Mouse (Mus musculus) heart, embryonic 12.5 days (tissue): ENCODE measurements at regions not wholly inside any gene's neighbourhood (a gene's known extent, or its start where the extent isn't known, plus 50 kb on each side); places are given as distances from the start of the nearest gene placed in this dataset.

Source experiments
- ATAC-seq: fragments of 200-750 bp; cut with Nextera tagmentation; 2 replicates; pipeline ENCODE4 v1.8.0; 2017; ENCODE audit warnings: moderate TSS enrichment, moderate library complexity; ENCODE audit not compliant: insufficient number of reproducible peaks, low FRiP score
- H3K27ac ChIP-seq: fragments of 300-500 bp; sonication (generic); 2 replicates; pipeline ENCODE4 v1.5.1; 2016; ENCODE audit warnings: mild to moderate bottlenecking, moderate library complexity; ENCODE audit not compliant: poor library complexity, severe bottlenecking
- H3K27me3 ChIP-seq: fragments of 300-500 bp; sonication (generic); replicated peaks from 2 replicates; pipeline ENCODE4 v1.6.1; 2016; ENCODE audit warnings: mild to moderate bottlenecking, moderate library complexity
- H3K36me3 ChIP-seq: fragments of 300-500 bp; sonication (generic); 2 replicates; pipeline ENCODE4 v1.6.1; 2016; ENCODE audit warnings: mild to moderate bottlenecking, moderate library complexity
- H3K4me1 ChIP-seq: fragments of 300-500 bp; sonication (generic); replicated peaks from 2 replicates; pipeline ENCODE4 v1.6.1; 2016; ENCODE audit warnings: mild to moderate bottlenecking
- H3K4me2 ChIP-seq: fragments of 300-500 bp; sonication (generic); 2 replicates; pipeline ENCODE4 v1.6.1; 2016; ENCODE audit warnings: mild to moderate bottlenecking, moderate library complexity
- H3K4me3 ChIP-seq: fragments of 300-500 bp; sonication (generic); 2 replicates; pipeline ENCODE4 v1.5.1; 2016; ENCODE audit warnings: mild to moderate bottlenecking
- H3K9ac ChIP-seq: fragments of 300-500 bp; sonication (generic); 2 replicates; pipeline ENCODE4 v1.6.1; 2016; ENCODE audit warnings: mild to moderate bottlenecking, moderate library complexity
- H3K9me3 ChIP-seq: fragments of 300-500 bp; sonication (generic); replicated peaks from 2 replicates; pipeline ENCODE4 v1.6.1; 2016; ENCODE audit warnings: mild to moderate bottlenecking, moderate library complexity
- whole genome bisulfite sequencing: fragments of 180-500 bp; shearing (Covaris S2); methylation state at CpG from one replicate; pipeline ENCODE4 v1.1.7; 2016; 5-methylcytosine and 5-hydroxymethylcytosine counted together

GRCm38 (mm10) chr1:55852354-55852753, 446.6 kb downstream of the Plcl1 start:
- Histone ChIP-seq H3K27ac (no peak overlapping the region), H3K4me2 (no peak overlapping the region), H3K36me3 (no peaks in the 10 kb centered on the region), H3K9me3 (no peaks in the 10 kb centered on the region), H3K4me1 (no peaks in the 10 kb centered on the region), H3K4me3 (no peak overlapping the region), H3K27me3 (no peaks in the 10 kb centered on the region), H3K9ac (no peak overlapping the region)
- no peak for ATAC-seq

GRCm38 (mm10) chr1:55859113-55859512, 453.4 kb downstream of the Plcl1 start:
- Histone ChIP-seq H3K4me2 (no peak overlapping the region), H3K27ac (no peak overlapping the region), H3K36me3 (no peaks in the 10 kb centered on the region), H3K9ac (no peak overlapping the region), H3K4me1 (no peaks in the 10 kb centered on the region), H3K27me3 (no peaks in the 10 kb centered on the region), H3K4me3 (no peak overlapping the region), H3K9me3 (no peaks in the 10 kb centered on the region)
- no peak for ATAC-seq
- 86% methylated on average over 3 of the region's 3 CpGs for WGBS

- H3K36me3 ChIP-seq = no peaks in the 10 kb centered on the region
- H3K4me3 ChIP-seq = no peak overlapping the region
- no peaks in the 10 kb centered on the region for H3K4me1 ChIP-seq
- H3K27me3 ChIP-seq = no peaks in the 10 kb centered on the region
- H3K27ac ChIP-seq = no peak overlapping the region
- no peak overlapping the region for H3K9ac ChIP-seq
- no peak overlapping the region for H3K4me2 ChIP-seq
- ATAC-seq = no peak
- H3K9me3 ChIP-seq = no peaks in the 10 kb centered on the region
- whole genome bisulfite sequencing = 84% methylated on average over 3 of the region's 3 CpGs
Measured at GRCm38 (mm10) chr1:55863113-55863512, 457.4 kb downstream of the Plcl1 start.

DNA sequence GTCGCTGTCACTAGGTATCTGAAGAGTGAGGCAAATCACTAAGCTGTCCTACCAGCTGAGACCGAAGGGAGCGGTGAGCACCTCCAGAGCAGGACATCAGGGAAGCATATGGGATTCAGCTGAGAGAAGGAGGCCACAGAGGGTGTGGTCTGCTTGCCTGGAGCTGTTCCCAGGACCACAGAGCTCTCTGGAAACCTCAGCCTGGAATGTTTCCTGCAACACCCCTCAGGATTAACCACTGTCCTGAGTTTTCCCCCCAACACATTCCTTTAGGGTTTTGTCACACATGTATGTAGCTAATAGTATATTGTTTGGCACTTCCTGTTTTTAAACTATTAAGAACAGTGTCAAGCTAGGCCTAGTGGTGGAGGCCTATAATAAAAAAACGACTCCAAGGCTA, 459.6 kb downstream of the Plcl1 start:
- Histone ChIP-seq H3K9me3 (no peaks in the 10 kb centered on the region), H3K4me2 (no peak overlapping the region), H3K27ac (no peak overlapping the region), H3K4me3 (no peak overlapping the region), H3K9ac (no peak overlapping the region), H3K4me1 (no peaks in the 10 kb centered on the region), H3K36me3 (no peaks in the 10 kb centered on the region), H3K27me3 (no peaks in the 10 kb centered on the region)
- ATAC-seq = no peak
- 65% methylated on average over 4 of the region's 4 CpGs for WGBS

GRCm38 (mm10) chr1:55866677-55867076, 461.0 kb downstream of the Plcl1 start:
- Histone ChIP-seq H3K27ac (no peak overlapping the region), H3K36me3 (no peaks in the 10 kb centered on the region), H3K4me2 (no peak overlapping the region), H3K4me3 (no peak overlapping the region), H3K27me3 (no peaks in the 10 kb centered on the region), H3K9me3 (no peaks in the 10 kb centered on the region), H3K9ac (no peak overlapping the region), H3K4me1 (no peaks in the 10 kb centered on the region)
- ATAC-seq = no peak

DNA sequence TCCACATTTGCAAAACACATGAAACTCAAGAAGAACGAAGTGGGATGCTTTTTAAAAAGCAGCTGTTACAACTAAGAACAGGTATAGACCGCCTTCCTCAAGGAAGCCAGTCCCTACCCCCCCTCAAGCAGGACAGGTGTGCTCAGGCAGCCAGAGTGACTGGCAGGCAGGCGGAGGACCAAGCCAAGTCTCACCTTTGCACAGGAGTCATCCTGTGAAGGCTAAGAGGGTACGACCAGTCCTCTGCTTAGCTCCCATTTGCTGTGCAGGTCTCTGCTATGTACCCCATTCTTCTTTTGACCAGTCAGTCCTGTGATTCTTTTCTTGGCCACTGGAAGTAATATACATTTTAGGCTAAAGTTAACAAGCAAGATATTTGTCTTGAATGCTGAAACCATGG, 467.9 kb downstream of the Plcl1 start:
- Histone ChIP-seq H3K4me3 (no peak overlapping the region), H3K9me3 (no peaks in the 10 kb centered on the region), H3K4me2 (no peak overlapping the region), H3K9ac (no peak overlapping the region), H3K27ac (no peak overlapping the region), H3K36me3 (no peaks in the 10 kb centered on the region), H3K27me3 (no peaks in the 10 kb centered on the region), H3K4me1 (no peaks in the 10 kb centered on the region)
- 86% methylated on average over 4 of the region's 4 CpGs for WGBS
- no peak for ATAC-seq

GRCm38 (mm10) chr1:55874143-55874867, 468.6 kb downstream of the Plcl1 start:
- H3K27ac ChIP-seq = no peak overlapping the region
- H3K4me2 ChIP-seq = no peak overlapping the region
- no peak overlapping the region for H3K9ac ChIP-seq
- ATAC-seq = no peak
- no peaks in the 10 kb centered on the region for H3K9me3 ChIP-seq
- H3K27me3 ChIP-seq = no peaks in the 10 kb centered on the region
- no peaks in the 10 kb centered on the region for H3K4me1 ChIP-seq
- no peak overlapping the region for H3K4me3 ChIP-seq
- H3K36me3 ChIP-seq = no peaks in the 10 kb centered on the region
- WGBS = 16% methylated on average over 7 of the region's 7 CpGs

- Histone ChIP-seq H3K36me3 (no peaks in the 10 kb centered on the region), H3K4me2 (no peak overlapping the region), H3K9ac (no peak overlapping the region), H3K27ac (no peak overlapping the region), H3K4me3 (no peak overlapping the region), H3K4me1 (no peaks in the 10 kb centered on the region), H3K27me3 (no peaks in the 10 kb centered on the region), H3K9me3 (0 out of 2 replicates have a peak, but pooled peaks cover 3% of the 10 kb centered on the region)
- ATAC-seq = no peak
- 65% methylated on average over 4 of the region's 4 CpGs for WGBS
Measured at GRCm38 (mm10) chr1:55874868-55875144, 469.1 kb downstream of the Plcl1 start.

GRCm38 (mm10) chr1:55884576-55884975, 478.9 kb downstream of the Plcl1 start:
- Histone ChIP-seq H3K27me3 (peaks cover 22% of the 10 kb centered on the region), H3K9me3 (peaks cover 3% of the 10 kb centered on the region; the same call in 1 of the 2 replicates), H3K4me3 (no peak overlapping the region), H3K4me1 (peaks cover 17% of the 10 kb centered on the region), H3K9ac (no peak overlapping the region), H3K27ac (no peak overlapping the region), H3K4me2 (no peak overlapping the region), H3K36me3 (no peaks in the 10 kb centered on the region)
- no peak for ATAC-seq

- H3K4me1 ChIP-seq = peaks cover 17% of the 10 kb centered on the region
Measured at GRCm38 (mm10) chr1:55886383-55887070, 480.8 kb downstream of the Plcl1 start.

GRCm38 (mm10) chr1:55887386-55887785, 481.7 kb downstream of the Plcl1 start:
- Histone ChIP-seq H3K4me1 (peaks cover 17% of the 10 kb centered on the region), H3K36me3 (no peaks in the 10 kb centered on the region), H3K27me3 (peaks cover 40% of the 10 kb centered on the region), H3K4me3 (no peak overlapping the region), H3K9ac (no peak overlapping the region), H3K9me3 (no peaks in the 10 kb centered on the region), H3K27ac (no peak overlapping the region), H3K4me2 (no peak overlapping the region)
- ATAC-seq = no peak
- 38% methylated on average over 7 of the region's 7 CpGs for WGBS

More at GRCm38 (mm10) chr1:55886383-55887070, 480.8 kb downstream of the Plcl1 start:
- no peak overlapping the region for H3K4me3 ChIP-seq
- H3K36me3 ChIP-seq = no peaks in the 10 kb centered on the region
- 27% methylated on average over 5 of the region's 5 CpGs for WGBS
- no peak overlapping the region for H3K4me2 ChIP-seq
- no peaks in the 10 kb centered on the region for H3K9me3 ChIP-seq
- H3K27me3 ChIP-seq = peaks cover 38% of the 10 kb centered on the region
- ATAC-seq = no peak
- H3K27ac ChIP-seq = no peak overlapping the region
- no peak overlapping the region for H3K9ac ChIP-seq
